Mouse (Mus musculus): Measurements from ENCODE around the gene Sectm1a. TPM values are rescaled to one million over a fixed set of nuclear protein-coding genes. Genes with fewer than 3 reads are reported as not detected.
"Not testable (repeated sequence)": the region's sequence is repeated elsewhere in the genome, so short reads cannot be mapped to it uniquely, and the experiment has no call there.

Gene Sectm1a
- polyA plus RNA-seq, 1 experiment from 2014 or later: 2.5 TPM

DNA sequence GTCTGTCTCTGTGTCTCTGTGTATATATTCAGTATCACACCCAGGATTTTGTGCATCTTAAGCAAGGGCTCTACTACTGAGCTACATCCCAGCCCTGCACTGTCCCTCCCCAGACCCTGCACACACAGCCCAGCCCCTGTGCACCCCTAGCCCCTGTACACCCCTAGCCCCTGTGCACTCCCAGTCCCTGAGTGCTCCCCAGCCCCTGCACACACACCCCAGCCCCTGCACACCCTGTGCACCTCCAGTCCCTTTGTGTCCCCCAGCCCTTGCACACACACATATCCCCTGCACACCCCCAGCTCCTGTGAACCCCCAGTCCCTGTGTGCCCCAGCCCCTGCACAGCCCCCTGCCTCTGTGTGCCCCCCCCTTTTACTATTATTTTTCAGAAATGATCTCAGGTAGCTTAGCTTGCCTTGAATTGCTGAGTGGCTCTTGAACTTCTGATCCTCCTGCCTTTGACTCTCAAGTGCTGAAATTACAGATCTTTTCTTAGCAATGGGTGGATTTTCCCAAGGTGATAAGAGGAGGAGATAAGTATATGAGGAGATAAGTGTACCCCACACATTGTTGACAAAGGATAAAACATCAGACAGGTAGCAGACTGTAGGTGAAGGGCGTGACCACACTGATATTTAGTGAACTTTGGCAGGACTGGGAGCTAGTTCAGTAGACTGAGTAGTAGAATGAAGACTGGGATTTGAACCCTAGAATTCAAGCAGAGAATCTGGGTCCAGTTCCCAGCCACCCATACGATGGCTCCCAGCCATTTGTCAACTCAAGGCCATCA, 8.9 kb upstream of the Sectm1a start:
- DNase-seq (ENCODE audit: low spot score): no peak

DNA sequence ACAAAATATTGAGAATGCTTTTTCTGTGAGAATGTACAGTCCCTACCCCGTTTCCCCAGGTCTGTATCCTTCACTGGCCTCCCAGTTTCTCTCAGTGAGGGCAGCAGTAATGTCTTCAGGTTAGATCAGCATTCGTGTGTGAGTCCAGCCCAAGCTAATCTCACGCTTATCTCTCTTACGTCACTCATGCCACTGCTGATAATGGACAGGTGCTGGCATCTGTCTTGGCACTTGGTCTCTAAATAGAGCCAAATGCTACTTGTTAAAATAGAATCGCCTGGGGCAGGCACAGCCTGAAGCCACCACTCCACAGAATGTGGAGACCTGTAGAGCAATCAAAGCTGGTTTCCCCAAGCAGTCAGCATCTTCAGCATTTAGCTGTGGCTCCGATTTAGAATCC, 8.0 kb upstream of the Sectm1a start:
- DNase-seq (ENCODE audit: low spot score): no peak

DNA sequence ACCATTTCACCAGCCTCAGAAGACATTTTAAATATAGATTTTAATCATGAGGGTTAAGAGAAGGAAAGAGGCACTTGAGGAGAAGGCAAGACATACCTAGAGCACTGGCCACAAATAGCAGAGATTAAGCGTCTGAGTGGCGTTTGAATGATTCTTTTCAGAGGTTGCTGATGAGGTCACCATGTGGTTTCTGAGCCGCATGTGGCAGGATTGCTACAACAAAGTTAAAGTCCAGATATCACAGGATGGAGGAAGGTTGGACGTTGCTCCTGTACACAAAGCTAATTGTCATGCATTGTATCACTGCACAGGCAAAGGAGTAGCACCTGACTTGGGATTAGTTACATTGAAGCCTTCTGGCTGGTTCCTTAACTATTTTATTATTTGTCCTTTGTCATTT, 5.3 kb upstream of the Sectm1a start:
- DNase-seq (ENCODE audit: low spot score): no peak

DNA sequence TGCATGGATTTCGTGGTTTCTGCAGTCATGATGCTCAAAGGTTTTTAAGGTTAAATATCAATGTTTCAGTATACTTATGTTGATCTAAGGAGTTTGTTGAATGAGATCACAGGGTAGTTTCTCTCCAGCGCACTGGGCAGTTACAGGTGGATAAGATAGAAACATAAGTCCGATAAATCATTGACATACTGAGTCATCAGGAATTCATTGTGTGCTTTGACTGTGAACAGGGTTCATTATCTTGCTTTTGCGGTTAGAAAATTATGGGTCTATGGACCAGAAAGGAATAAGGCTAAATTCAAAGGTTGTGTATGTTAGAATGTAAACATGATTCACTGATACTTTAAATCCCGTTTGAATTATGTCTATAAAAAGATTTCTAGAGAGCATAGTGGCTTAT, 4.2 kb upstream of the Sectm1a start:
- DNase-seq (ENCODE audit: low spot score): no peak

DNA sequence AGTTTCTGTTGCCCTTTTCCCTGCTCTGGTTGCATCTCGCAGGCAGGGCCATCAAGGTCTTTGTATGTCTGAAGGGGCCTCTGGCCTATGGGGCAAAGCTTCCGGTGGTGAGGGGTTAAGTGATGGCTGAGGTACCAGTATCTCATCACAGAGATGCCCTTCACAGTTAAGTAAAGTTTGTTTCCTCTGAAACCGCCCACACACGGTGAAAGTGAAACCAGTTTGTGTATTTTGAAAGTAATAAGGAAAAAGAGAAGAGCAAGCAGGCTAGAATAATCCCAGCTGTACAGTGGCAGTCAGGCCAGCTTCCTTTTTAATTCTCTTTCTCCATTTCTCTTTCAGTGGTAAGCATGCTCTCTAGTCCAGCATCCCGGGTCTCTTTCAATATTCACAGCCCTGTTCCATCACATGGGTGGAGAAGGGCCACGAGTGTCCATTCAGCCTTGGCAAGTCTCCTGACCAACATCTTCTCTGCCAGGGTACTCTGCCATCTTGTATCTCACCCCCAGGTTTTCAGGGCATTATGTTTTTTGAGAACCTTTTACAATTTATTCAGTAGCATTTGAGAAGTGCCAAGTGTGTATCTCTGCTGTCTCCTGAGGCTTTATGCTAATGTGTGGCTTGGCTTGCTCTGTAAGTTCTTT, 2.0 kb upstream of the Sectm1a start:
- peak; percentile 11 for DNase-seq (ENCODE audit: low spot score)

DNA sequence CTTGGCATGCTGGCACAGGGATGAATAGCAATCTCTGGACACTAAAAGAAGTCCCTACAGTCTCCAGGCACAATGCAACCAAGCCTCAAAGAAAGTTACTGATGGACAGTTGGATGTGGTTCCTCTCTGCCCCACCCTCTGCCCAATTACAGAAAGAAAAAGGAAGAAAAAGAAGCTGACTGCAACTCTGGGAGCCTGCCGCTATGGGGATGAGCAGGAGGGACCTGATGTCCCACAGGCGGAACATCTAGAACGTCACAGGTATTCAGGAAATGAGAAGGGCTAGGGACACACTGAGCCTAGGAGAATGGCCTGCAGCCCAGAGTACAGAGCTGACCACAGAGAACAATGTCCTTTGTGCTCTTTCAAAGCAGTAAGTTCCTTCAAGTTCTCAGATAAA, 1.2 kb upstream of the Sectm1a start:
- no peak for DNase-seq (ENCODE audit: low spot score)

DNA sequence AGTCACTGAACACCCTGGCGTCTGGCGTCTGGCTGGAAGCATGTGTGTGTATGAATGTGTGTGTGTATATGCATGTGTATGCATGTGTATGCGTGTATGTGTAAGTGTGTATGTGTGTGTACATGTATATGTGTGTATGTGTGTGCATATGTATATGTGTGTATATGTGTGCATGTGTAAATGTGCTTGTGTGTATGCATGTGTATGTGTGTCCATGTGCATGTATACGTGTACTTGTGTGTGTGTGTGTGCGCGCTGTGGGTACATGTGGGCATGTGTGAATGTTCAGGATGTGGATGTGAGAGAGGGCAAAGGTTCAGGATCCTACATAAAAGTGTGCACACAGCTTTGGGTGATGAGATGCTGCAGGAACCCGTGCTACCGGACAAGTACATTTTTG, 690 bp downstream of the Sectm1a start:
- DNase-seq (ENCODE audit: low spot score): no peak

DNA sequence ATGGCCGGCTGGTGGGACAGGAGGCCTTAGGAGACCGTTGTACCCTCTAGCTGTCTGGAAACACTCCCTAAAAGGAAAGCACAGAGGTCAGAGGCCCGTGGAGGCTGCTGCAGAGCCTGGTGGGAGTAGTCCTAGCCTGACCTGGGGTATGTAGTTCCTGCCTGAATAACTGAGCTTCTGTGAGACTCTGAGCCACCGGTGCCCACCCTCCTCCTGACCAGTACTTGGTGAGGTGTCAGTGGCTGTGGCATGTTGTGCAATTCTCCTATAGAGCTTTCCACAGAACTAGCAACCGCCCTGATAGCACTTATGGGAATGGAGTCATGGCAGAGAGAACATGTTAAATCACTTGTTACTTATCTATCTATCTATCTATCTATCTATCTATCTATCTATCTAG, 5.4 kb downstream of the Sectm1a start:
- no peak for DNase-seq (ENCODE audit: low spot score)

DNA sequence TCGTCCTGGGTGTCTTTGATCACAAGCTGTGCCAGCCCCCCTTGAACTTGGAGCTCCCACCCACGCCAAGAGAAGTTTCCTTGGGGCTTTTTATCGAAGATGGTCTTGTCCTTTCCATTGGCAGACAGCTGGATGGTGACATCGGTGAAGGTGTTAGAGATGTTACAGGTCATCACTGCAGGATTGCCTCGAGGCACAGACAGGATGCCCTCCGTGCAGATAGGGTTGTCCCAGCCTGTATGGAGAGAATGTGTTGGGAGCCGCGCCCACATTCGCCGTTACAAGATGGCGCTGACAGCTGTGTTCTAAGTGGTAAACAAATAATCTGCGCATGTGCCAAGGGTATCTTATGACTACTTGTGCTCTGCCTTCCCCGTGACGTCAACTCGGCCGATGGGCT, 11.4 kb downstream of the Sectm1a start:
- DNase-seq (ENCODE audit: low spot score): not testable (repeated sequence)

DNA sequence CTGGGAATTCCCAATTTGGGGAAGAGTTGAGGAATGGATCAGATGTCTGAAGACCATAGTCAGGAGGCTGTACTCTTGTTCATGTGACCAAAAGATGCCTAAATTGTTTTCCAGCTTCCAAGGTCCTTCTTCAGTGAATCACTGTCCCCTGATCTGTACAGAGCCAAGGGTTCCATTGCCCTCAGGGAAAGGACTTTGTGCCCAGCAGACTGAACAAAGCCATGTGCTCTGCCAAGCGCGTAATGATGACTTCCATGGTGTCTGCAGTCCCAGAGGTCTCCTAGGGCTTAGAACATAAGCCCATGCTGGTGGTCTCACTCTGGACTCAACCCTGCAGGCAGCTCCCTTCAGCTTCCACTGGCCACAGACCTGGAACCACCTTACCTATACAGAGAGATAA, 13.1 kb downstream of the Sectm1a start:
- DNase-seq (ENCODE audit: low spot score): no peak

DNA sequence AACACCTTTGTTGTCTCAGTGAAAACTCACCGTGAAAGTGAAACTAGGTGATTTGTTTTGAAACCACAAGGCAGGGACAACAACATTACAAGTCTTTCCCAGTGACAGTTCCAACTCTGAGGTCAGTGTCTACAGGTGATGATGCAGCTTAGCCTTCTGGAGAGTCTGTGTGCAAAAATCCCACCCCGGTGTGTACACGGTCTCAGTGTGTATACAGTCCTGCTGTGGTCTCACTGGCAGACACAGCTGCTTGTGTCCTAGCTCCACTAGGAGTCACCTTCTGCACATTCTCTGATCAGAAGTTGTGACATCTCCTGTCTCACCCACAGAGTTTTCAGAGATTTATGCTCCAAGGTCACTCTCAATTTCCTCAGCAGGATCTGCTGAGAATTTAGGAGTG, 16.8 kb downstream of the Sectm1a start:
- DNase-seq (ENCODE audit: low spot score): no peak

DNA sequence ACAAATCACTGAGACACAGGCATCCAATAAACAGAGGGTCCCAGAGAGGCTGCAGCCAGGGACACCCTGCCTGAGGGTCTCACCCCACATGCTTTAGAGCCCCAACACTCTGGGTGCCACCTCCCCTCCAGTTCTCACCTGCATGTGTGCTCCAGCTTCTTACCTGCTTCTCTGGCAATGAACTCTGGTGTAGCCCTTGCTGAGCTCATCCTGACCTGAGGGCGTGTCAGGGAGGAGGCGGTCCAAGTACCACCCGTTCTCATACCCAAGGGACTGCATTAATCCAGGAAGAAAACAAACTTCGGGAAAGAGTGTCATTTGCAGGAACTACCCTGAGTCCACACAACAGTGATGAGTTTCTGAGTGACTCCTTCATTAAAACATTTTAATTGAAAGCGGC, 17.6 kb downstream of the Sectm1a start, which contains the start of gene Sectm1b:
Gene Sectm1b (minus strand): TSS at position 191 of the 400 bp plus-strand sequence.
- no peak for DNase-seq (ENCODE audit: low spot score)

DNA sequence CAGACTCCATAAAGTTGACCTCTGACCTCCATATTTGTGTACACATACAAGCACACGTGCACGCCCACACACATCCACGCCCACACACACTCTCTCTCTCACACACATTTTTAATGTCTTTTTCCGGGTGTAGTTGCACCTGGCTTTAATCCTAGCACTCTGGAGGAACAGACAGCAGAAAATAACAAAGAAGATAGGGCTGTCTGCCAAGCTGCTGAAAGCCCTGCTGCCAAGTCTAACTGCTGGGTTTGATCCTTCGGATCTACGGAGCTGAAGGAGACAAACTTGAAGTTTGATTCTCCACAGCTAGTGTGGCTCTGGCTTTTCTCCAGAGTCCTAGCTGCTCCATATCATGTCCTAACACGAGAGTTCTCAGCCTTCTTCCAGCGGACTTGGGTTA, 19.4 kb downstream of the Sectm1a start:
- no peak for DNase-seq (ENCODE audit: low spot score)

DNA sequence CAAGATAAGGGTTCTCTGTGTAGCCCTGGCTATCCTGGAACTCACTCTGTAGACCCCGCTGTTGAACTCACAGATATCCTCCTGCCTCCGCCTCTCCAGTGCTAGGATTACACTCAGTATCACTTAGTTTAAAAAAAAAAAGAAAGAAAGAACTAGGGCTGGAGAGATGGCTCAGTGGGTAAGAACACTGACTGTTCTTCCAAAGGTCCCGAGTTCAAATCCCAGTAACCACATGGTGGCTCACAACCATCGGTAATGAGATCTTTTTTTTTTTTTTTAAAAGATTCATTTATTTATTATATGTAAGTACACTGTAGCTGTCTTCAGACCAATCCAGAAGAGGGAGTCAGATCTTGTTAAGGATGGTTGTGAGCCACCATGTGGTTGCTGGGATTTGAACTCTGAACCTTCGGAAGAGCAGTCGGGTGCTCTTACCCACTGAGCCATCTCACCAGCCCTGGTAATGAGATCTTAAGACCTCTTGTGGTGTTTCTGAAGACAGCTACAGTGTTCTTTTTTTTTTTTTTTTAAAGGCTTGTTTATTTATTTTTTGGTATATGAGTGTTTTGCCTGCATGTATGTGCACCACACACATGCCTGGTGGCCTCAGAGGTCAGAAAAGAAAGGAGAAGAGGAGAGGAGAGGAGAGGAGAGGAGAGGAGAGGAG, 20.5 kb downstream of the Sectm1a start:
- DNase-seq (ENCODE audit: low spot score): not testable (repeated sequence)

DNA sequence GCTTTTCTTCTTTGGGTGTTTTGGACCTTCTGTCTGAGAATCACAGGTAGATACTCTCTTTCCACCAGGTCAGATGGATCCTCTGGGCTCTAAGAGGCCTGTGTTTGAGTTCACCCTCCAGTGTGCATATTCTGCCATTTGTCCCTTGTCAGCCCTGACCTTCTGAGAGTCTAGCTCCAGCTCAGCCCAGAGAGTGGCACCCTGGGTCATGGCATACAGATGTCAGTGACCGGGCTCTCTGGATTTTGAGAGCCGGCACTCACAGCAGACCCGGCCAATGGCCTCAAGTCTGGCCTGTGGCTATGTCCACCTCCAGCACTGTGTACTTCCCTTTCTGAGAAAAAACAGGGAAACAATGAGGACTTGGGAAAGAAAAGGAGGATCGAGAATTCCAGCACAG, 21.5 kb downstream of the Sectm1a start:
- no peak for DNase-seq (ENCODE audit: low spot score)

DNA sequence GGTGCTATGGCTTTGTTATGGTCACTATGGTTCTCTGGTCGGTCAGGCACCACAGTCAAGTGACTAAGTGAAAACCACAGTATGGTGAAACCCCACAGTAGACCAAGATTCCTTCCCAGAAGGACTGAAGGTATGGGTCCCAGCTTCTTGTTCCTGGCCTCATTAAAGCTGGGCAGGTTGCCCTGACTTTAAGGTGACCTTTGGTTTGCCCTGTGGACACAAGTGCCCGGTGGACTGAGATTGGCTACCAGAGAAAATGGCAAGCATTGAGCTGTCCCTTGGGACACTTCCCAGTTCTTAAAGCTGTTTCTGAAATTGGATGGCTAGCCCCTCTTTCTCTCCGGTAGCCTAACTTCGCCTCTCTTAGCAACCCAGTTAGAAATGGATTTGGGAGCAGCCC, 22.1 kb downstream of the Sectm1a start:
- no peak for DNase-seq (ENCODE audit: low spot score)

DNA sequence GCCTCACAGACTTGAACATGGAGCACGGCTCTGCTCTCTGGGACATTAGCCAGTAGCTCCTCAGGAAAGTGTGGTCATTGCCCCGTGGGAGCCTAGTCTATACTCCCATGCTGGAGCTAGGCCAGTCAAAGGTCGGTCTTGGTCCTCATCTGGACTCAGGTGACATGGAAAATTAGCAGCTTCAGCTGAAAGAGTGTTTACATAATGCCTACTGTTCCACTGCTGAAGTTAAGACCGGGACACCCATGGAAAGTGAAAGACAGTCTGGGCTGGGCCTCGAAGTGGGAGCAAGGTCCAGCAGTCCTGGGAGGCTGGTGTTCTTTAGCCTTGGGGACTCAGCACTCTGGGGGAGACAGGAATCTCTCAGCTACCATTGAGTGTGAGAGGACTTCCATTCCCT, 22.9 kb downstream of the Sectm1a start:
- no peak for DNase-seq (ENCODE audit: low spot score)

DNA sequence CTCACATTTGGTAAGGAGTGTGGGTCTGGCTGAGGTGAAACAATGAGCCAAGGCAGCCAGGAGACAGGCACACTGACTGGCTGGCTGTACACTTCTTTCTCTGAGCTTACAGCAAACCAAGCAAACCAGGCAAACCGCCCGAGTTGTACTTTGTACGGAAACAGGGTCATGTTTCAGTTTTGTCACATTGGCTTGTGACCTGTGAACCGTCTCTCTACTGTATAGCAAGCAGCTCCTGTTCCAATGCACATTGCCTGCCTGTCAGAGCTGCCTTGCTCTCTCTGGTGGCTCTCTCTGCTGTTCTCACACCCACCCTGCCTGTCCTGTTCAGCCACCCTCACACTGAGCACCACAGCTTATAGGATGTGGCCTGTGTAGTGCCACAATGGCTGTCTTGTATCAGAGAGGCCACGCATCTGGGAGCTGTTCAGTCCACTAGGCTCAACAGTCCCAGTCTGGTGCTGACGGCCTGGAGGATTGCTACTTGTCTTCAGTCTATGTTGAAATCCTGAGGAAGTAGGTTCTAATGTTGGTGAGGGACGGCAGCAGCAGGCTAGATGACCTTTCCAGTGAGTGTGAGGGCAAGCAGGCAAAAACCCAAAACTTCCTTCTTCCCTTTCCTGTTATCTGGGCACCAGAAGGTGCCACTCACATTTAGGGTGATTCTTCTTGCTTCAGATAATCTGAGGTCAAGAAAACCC, 24.3 kb downstream of the Sectm1a start:
- DNase-seq (ENCODE audit: low spot score): no peak

DNA sequence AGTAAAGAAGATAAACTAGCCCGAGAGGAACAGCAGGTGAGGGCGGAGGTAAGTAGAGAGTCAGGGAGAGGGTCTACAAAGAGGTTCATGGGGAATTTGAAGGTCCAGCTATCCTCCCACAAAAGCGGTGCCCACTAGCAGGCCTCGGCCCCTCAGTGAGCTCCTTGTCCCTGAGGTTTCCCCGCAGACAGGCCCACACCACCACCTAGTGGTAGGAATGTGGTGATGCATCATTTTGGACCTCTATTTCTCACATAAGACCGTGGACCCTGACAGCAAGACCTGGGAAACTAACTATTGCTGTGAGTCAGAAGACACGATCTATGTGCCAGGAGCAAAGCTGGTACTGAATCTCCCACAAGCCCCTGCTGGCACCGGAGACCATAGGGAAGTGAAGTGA, 27.5 kb downstream of the Sectm1a start:
- peak; percentile 79 for DNase-seq (ENCODE audit: low spot score)

DNA sequence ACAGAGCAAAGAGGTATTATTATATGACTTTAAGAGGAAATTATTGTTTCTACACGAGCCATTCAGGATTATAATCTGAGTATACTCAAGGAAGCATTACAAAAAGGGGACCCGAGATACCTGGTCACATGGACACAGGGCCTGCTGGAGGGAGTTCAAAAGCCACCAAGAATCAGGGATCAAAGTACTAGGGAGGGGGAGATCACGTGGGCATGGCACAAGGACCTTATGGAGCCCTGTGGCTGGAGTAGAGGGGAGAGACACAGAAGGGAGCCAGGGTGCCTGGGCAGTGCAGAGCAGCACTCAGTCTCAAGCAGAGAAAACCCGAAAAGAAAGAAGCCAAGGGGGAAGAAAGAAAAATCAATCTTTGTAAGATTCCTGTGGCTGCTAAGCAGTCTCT, 28.6 kb downstream of the Sectm1a start:
- DNase-seq (ENCODE audit: low spot score): no peak

DNA sequence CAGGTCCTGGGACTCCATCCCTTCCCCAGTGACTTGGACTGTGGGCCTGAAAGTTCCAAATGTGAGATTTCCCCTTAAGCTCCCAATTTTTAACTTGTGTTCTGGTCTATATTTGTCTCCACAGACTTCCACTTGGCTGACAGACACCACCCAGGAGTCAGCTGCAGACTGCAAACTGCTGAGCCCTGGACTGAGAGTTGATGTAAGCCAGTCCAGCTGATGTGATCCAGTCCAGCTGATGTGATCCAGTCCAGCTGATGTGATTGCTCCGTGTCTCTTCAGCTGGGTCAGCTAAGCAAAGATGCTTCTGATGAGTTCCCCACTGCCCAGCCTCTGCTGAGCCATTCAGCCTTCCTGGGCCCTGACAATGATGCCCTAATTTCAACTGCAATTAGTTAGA, 29.2 kb downstream of the Sectm1a start:
- no peak for DNase-seq (ENCODE audit: low spot score)

DNA sequence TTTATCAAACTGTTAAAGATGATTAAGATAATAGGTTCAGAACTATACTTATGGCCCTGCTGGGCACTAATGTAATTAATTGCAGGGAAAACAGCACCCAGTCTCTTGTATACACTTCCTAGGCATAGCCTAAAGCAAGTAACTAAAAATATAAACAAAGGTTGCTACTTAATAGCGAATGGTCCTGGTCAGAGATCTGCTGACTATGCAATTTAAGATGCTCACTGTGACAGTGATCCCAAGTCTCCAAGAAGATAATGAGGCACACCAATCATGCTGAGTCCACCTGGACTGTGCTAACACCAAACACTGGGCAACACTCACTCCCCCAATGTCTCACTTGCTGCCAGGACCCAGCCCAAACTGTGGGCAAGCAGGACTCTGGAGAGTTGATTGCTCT, 31.2 kb downstream of the Sectm1a start:
- no peak for DNase-seq (ENCODE audit: low spot score)

All from thymus, postnatal 0 days (tissue).